Mouse (Mus musculus): ENCODE data around the gene Ctsll3.

The Ctsll3 gene

DNA sequence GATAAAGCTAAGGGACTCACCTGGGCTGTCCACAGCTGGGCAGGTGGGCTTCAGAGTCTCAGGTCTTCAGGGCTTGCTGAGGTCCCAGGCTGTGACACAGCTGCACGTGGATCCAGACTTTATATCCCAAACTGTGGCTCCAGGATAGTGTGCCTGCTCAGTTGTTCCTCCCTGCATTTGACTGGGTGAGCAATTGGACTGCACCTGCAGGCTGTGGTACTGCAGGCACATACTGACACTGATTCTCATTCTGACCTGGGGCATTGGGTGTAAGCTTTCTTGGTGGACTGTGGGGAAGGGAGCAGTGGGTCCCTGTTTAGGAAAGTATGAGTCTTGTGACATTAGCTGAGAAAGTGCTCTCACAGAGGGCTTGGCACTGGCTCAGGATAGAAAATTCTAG lies at the start of gene Ctsll3:
Ctsll3 (minus strand) TSS at position 101 of the 400 bp plus-strand sequence.
- CTCF ChIA-PET, result no interaction called here

DNA sequence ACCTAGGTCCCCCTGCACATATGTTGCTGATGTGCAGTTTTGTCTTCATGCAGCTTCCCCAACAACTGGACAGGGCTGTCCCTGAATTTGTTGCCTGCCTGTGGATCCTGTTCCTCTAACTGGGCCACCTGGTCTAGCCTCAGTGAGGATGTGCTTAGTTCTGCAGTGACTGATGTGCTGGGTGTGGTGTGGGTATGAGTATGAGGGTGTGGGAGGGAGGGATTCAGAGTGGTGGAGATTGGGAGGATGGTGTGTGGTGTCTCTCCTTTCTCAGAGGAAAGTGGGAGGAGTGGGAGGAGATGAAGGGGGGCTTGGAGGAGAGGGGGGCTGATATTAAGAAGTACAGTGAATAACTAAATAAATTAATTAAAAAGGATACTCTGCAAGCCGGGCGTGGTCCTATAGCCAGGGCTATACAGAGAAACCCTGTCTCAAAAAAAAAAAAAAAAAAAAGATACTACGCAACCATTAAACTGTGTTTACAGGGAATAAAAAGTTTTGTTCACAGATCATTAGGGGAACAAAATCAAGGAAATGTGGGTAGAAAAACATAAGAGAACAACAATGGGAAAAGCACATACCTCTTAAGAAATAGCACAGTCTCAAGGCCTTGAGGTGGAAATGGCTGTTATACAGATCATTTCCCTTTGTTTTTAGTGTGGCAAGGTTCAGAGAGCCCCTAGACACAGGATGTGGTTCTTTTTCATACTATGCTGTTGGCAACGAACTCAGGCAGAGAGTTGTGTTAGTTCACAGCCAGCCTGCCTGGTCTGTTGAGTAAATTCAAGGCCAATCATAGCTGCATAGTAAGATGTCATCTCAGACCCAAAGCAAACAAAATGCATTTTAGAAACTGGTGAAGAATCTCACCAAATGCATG lies 45.8 kb upstream of the Ctsll3 start:
- CTCF ChIA-PET, result no interaction called here

DNA sequence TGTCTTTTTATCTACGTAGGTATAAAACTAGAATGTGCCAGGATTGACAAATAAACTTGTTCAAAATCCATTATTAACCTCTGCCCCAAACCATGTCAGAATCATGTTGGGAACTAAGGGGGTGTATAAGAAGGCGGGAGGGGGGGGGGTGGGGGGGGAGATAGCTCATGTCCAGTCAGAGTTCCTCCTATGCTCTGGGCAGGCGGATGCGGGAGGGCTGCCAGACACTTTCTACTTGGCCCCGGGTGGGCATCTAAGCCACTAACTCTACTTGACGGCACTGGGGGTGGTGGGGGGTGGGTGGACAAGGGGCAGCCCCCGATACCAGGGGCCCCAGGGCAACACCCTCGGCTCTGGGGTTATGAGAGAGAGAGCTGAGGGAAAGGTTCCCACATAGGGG lies 40.5 kb upstream of the Ctsll3 start:
- CTCF ChIA-PET, result no interaction called here

DNA sequence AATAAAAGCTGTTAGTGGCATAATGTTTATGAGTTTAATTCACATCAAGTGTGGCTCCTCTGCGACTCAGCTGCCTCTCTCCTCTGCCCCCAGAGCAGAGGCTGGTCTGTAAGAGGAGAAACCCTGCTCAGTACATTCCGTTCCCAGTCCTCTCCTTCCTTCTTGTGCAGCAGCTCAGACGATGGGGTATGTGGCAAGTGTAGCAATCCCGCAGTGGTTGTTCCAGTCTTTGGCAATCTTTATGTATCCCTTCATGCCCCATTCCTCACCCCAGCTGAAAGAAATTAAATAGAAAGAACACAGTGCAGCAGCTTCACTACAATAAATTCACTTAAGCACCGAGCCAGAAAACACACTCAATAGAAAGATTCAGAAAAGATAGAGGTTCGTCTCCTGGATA lies 40.1 kb upstream of the Ctsll3 start:
- CTCF ChIA-PET, result no interaction called here

DNA sequence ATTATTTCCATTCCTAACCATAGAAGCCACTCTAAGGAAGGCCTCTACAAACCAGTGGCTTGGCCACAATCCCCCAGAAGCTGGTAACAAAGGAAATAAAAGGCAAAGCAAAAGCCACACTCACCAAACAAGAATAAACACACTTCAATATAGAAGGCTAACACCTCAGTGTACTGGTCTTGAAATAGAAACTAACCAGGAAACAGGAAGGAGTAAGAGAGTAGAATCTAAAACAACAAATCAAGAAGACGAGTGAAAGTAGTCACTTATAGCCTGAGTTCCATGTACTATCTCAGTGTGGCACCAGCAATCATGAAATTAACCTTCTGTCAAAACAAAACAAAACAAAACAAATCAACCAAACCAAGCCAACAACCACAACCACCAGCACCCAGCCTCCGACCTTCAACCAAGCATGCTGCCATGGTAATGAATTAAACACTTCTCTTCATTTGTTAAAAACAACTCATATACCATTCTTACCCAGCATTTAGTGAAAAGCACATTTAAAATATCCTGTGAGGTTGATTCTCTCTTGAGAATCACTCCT lies 36.8 kb upstream of the Ctsll3 start:
- CTCF ChIA-PET, result interaction anchor here (0.6 kb wide), 1 partner anchor 42 kb away, joined by 3 read pairs; no protein-coding TSS in a partner anchor

DNA sequence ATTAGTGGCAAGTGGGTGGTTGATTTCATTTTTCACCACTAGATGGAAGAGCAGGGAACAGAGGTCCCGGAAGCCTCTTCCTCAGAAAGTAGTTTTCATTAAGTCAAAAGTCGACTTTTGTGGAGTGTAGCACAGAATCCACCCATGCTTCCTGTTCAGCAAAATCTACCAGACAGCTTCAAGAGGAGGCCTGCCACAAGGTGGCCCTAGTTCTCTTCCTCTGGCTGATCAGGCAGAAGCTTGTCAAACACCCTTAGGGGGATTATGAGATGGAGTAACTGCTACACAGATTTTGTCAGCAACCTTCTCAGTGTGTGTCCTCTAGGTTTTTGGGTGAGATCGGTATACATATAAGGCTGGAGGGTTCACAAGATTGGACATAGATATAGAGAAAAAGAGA lies 23.4 kb upstream of the Ctsll3 start:
- CTCF ChIA-PET, result no interaction called here

DNA sequence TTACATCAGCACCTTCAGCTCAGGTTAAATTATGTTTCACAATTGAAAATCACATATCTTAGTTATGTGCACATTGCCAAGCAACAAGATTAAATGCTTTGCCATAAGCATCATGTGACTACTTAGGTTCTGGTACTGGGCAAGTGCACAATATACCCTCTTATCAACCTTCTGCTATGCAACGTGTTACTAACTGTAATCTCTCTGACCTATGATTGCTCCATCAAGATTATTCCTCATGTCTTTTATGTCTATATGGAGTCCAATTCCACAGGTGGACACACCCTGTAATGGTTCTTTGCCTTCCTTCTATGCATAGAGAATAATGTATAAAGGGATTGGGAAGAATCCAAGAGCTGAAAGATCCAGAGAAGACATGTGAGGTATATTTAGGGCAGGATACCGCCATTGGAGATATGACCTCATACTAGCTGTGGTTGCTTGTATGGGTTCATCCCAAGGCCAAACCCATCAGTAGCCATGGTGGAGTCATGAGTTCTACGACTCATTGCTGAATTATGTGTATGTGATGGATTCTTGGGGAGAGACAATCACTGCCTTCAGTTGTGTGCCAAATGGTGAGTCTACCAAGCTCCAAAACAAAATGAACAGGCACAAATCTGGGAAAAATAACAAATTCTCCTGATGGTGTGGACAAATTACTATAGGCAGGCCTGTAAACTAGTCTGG lies 18.0 kb upstream of the Ctsll3 start:
- CTCF ChIA-PET, result no interaction called here

DNA sequence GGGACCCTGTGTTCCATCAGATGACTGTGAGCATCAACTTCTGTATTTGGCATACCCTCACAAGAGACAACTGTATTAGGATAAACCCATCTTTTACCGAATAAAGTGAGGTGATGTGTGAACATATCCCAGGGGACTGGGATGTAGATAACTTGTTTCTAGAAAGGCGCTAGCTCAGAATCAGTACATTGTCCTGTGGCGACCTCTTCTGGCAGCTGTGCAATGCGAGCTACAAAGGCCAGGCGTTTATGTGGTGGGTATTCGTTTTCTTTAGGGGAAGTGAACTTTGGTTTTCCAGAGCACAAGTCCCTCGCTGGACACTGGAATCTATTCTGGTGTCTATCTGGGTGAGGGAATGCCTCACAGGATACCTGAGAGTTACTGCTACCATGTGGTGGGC lies 16.8 kb upstream of the Ctsll3 start:
- CTCF ChIA-PET, result no interaction called here

DNA sequence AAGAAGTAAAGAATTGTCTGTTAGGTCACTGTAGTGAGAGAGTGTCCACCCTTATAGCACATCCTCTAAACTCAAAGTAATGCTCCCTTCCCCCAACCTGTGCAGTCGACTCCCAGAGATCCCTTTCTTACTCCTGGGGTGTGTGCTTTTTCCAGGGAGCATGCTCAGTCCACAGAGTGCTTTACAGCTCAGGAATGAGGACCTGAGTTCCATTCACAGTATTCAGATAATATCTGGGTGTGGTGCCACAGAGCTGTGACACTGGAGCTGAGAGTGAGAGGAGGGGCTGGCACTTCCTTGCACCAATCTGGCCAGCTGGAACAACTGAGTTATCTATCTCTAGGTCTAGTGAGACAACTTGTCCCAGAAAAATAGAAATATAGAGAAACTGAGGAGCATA lies 11.1 kb upstream of the Ctsll3 start:
- CTCF ChIA-PET, result no interaction called here

DNA sequence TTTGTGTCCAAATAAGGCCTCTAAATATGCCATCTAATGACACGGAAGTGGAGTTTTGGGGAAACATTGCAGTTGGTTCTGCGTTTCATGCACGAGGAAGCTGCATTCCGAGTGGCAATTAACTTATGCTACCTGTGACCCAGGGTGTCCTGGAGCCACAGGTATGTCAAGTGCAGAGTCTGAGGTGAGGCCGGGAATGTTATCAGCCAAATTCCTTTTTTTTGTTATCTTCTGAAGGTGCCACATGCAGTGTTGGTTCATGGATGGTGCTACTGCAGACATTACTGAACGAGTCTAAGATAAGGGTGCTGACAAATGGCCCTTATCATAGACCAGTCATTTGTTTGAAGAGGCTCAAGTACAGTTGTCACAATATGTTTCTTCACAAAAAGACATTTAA lies 10.1 kb upstream of the Ctsll3 start:
- CTCF ChIA-PET, result no interaction called here

DNA sequence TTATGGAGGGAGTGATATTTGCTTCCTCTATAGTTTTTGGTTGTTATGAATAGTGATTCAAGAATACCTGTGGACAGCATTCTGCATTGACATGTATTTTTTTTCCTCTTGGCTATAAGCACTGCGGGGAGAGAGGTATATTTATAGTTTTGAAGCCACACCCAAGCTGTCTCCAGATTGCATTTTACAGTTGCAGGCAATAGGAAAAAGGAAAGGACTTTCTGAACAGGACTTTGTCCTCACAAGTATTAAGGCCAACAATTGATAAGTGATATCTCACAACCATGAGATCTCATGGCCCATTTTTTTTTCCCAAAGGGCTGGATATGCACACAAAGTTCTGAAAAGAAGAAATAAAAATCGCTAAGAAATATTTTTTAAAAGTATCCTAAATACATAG lies 7.0 kb upstream of the Ctsll3 start:
- CTCF ChIA-PET, result no interaction called here

DNA sequence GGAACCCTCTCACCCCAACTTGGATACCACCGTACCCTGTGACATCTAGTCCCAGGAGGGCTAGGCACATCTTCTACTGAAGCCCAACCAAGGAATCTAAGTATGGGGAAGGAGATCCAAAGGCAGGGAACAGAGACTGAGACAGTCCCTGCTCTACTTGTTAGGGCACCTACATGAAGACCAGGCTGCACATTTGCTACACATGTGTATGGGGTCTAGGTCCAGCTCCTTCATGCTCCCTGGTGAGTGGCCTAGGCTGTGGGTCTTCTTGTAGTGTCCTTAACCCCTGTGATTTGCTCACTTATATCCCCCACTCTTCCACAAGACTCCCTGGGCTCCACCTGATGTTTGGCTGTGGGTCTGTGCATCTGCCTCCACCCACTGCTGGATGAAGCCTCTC lies 13.2 kb downstream of the Ctsll3 start:
- CTCF ChIA-PET, result no interaction called here

DNA sequence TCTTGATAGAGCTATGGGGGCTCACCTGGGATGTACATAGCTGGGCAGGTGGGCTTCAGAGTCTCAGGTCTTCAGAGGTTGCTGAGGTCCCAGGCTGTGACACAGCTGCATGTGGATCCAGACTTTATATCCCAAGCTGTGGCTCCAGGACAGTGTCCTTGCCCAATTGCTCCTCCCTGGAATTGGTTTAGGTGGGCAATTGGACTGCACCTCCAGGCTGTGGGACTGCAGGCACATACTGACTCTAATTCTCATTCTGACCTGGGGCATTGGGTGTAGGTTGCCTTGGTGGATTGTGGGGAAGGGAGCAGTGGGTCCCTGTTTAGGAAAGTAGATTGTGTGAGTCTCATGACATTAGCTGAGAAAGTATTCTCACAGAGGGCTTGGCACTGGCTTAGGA lies 16.4 kb downstream of the Ctsll3 start, which contains the start of gene BC051665:
BC051665 (minus strand) TSS at position 101 of the 400 bp plus-strand sequence.
- CTCF ChIA-PET, result no interaction called here

DNA sequence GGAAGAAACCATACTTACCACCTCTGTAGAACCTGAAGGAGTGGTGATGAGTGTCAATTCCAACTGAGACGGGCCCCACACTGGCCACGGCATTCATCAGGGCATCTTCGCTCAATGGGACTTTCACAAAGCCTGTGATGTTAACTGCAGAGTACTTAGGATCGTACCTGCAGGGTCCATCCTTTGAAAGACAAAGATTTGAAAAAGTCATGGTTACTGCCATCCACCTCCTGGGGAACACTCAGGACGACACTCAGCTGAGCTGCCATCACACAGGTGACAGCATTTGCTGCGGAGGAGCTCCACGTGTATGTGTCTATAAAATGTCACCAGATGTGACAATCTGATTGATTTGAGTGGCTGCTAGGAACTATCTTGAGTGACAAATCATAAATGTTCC lies 19.3 kb downstream of the Ctsll3 start:
- CTCF ChIA-PET, result no interaction called here

DNA sequence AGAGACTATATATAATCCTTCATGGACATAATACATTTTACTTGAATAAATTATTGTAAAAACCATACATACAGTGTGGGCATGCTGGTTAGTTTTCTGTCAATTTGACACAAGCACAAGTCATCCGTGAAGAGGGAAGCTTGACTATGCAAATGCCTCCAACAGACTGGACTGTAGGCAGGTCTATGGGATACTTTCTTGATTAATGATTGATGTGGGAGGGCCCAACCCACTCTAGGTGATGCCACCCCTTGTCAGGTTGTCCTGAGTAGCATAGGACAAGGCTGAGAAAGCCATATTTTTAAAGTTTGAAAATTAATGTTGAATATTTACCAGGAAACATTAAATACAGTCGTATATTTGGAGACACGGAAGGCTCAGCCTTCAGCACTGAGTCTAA lies 22.1 kb downstream of the Ctsll3 start:
- CTCF ChIA-PET, result no interaction called here

DNA sequence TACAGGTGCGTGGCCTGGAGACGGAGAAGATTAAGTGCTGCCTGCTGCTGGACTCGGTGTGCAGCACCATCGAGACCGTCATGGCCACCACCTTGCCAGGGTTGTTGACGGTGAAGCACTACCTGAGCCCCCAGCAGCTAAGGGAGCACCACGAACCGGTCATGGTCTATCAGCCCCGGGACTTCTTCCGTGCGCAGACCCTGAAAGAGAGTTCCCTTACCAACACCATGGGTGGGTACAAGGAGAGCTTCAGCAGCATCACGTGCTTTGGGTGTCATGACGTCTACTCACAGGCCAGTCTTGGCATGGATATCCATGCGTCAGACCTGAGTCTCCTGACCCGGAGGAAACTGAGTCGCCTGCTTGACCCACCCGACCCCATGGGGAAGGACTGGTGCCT lies 41.5 kb downstream of the Ctsll3 start:
- CTCF ChIA-PET, result no interaction called here

DNA sequence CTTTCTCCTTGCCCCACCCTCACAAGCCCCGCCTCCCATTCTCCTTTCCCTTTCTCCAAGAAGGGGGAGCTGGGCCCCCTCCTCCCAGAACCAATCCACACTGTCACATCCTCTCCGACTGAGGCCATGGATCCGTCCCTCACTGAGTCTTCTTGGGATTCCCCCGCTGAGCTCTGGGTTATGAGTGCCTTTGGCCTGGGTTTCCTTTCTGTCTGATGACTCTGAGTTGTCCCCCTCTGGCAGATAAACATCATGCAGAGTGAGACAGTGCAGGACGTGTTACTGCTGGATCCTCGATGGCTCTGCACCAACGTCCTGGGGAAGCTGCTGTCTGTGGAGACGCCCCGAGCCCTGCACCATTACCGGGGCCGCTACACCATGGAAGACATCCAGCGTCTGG lies 42.3 kb downstream of the Ctsll3 start:
- CTCF ChIA-PET, result no interaction called here

DNA sequence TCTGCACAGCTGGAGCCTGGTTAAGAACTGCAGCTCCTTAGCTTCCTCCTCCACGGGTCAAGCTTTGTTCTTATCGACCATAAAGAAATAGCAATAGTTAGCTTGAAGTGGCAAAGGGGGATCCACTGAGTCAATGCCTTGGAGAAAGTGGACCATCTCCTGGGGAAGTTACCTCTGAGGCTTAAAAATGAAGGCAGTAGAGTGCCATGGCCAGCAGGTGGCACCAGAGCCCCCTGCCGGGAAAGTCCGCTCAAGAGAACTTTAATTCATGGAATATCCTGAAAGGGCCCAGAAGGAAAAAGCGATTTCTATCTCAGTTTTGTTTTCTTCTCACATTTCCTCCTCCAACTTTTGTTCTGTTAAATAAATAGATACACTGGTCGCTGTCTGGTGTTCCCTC lies 43.5 kb downstream of the Ctsll3 start:
- CTCF ChIA-PET, result no interaction called here

DNA sequence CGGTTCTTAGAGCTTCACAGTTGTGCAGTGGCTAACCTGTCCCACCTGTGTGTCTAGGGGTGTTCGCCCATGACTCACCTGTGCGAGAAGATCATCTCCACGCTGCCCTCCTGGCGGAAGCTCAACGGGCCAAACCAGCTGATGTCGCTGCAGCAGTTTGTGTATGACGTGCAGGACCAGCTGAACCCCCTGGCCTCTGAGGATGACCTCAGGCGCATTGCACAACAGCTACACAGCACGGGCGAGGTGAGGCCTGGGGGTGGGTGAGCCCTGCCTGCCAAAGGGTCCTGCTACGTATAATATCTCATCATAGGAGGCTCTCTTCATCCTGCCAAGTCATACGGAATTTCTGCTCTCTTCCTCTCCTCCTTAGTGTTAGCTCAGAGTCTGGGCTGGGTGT lies 45.4 kb downstream of the Ctsll3 start:
- CTCF ChIA-PET, result no interaction called here

DNA sequence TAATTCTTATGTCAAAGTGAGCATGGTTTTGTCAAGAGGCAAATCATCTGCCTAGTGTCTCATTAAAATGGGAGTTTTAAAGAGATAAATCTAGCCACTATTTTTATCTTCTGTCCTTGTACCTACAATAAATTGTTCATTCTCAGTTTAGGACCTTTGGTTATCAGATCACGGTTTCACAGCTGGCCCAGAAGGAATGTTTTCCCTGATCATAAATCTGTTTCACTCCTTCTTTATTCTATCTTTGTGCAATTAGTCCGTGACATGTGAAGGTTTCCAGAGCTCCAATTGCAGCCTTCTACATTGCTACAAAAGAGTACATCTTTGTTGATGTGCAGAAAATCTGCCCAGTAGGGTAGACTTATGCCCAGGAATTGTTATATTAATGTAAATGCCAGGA lies 47.4 kb downstream of the Ctsll3 start:
- CTCF ChIA-PET, result no interaction called here

DNA sequence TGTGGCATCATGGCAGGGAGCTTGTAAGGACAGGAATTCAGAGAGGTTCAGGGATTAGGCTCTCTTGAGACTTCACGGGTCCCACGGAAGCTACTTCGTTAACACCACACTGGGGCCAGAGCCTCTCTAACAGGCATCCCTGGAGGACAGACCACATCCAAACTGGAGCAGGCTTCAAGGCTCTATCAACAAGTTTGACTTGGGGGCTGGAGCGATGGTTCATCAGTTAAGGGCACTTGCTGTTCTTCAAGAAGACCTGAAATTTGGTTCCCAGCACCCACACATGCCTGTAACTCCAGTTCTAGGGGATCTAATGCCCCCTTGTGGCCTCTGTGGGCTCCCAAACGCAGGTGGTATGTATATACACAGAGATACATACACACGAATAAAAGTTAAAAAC lies 49.4 kb downstream of the Ctsll3 start:
- CTCF ChIA-PET, result no interaction called here

DNA sequence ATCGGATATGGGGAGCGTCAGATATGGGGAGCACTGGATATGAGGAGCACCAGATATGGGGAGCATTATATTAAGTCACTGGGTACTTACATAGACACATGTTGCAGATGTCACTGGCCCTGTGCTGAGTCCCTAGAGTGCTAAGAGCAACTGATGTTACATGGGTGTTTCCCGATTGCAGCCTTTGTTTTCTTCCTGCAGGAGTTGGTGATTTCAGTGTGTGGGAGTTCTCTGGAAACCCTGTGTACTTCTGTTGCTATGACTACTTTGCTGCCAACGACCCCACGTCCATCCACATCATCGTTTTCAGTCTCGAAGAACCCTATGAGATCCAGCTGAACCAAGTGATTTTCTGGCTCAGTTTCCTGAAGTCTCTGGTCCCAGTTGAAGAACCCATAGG lies 51.7 kb downstream of the Ctsll3 start:
- CTCF ChIA-PET, result no interaction called here

DNA sequence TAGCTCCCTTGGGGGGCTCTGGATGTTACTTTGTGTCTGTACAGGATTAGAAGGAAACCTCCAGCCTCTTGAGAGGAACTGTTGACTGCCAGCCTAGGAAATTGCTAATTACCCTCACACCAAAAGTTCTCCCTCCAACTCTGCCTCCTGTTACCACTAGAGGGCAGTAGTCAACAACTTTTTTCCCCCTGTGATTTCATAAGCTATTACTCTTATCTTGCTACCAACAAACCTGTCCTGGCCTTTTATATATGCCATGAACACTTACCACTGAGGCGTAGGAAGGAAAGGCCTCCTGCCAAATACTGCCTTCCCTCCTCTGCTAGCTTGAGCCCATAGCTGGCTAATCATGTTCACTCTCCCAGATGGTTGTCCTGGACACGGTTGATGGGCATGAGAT lies 54.1 kb downstream of the Ctsll3 start:
- CTCF ChIA-PET, result no interaction called here
